Mouse (Mus musculus) embryonic facial prominence, embryonic 14.5 days (tissue): ENCODE data around the gene Rab38. TPM values are rescaled to one million over a fixed set of nuclear protein-coding genes. Genes with fewer than 3 reads are reported as not detected.

Experiments
- ATAC-seq: fragments of 200-750 bp; cut with Nextera tagmentation; 2 replicates; pipeline ENCODE4 v1.8.0; 2017; ENCODE audit warnings: low read depth, moderate number of reproducible peaks, moderate TSS enrichment
- DNase-seq: peaks from one replicate; pipeline ENCODE4 v3.0.0-alpha.2; 2015; ENCODE audit warnings: low spot score
- H3K27ac ChIP-seq: fragments of 300-500 bp; sonication (generic); replicated peaks from 2 replicates; pipeline ENCODE4 v1.5.1; 2014; ENCODE audit warnings: low read depth, mild to moderate bottlenecking, low read length, moderate library complexity
- H3K27me3 ChIP-seq: fragments of 300-500 bp; sonication (generic); replicated peaks from 2 replicates; pipeline ENCODE4 v1.6.1; 2014; ENCODE audit warnings: low read length; ENCODE audit not compliant: control insufficient read depth, insufficient read depth
- H3K36me3 ChIP-seq: fragments of 300-500 bp; sonication (generic); 2 replicates; pipeline ENCODE4 v1.6.1; 2014; ENCODE audit warnings: low read length, mixed read lengths; ENCODE audit not compliant: control insufficient read depth, insufficient read depth
- H3K4me1 ChIP-seq: fragments of 300-500 bp; sonication (generic); 2 replicates; pipeline ENCODE4 v1.6.1; 2014; ENCODE audit warnings: antibody characterized with exemption, low read length; ENCODE audit not compliant: control insufficient read depth, insufficient read depth
- H3K4me2 ChIP-seq: fragments of 300-500 bp; sonication (generic); 2 replicates; pipeline ENCODE4 v1.6.1; 2014; ENCODE audit warnings: low read depth, mild to moderate bottlenecking, low read length, moderate library complexity, mixed read lengths
- H3K4me3 ChIP-seq: fragments of 300-500 bp; sonication (generic); 2 replicates; pipeline ENCODE4 v1.5.1; 2014; ENCODE audit warnings: low read depth, mild to moderate bottlenecking, low read length
- H3K9ac ChIP-seq: fragments of 300-500 bp; sonication (generic); 2 replicates; pipeline ENCODE4 v1.6.1; 2014; ENCODE audit warnings: low read depth, mild to moderate bottlenecking, low read length, moderate library complexity, mixed read lengths
- H3K9me3 ChIP-seq: fragments of 300-500 bp; sonication (generic); 2 replicates; pipeline ENCODE4 v1.6.1; 2016; ENCODE audit warnings: low read length; ENCODE audit not compliant: control insufficient read depth
- WGBS: fragments of 180-500 bp; shearing (Covaris S2); extraction: QIAGEN DNeasy Blood & Tissue Kit; methylation state at CpG from one replicate; pipeline ENCODE4 v1.1.7; 2014; 5-methylcytosine and 5-hydroxymethylcytosine counted together
- polyA plus RNA-seq: library from polyadenylated mRNA; unstranded; fragments of >200 nt; fragmentation: Nextera tagmentation; extraction: Ambion mirVana; gene quantifications from 2 replicates; pipeline ENCODE4 v1.2.1, GENCODE M21; 2014

The Rab38 gene
- polyA plus RNA-seq: 23.2 and 24.9 TPM in 2 replicates

DNA sequence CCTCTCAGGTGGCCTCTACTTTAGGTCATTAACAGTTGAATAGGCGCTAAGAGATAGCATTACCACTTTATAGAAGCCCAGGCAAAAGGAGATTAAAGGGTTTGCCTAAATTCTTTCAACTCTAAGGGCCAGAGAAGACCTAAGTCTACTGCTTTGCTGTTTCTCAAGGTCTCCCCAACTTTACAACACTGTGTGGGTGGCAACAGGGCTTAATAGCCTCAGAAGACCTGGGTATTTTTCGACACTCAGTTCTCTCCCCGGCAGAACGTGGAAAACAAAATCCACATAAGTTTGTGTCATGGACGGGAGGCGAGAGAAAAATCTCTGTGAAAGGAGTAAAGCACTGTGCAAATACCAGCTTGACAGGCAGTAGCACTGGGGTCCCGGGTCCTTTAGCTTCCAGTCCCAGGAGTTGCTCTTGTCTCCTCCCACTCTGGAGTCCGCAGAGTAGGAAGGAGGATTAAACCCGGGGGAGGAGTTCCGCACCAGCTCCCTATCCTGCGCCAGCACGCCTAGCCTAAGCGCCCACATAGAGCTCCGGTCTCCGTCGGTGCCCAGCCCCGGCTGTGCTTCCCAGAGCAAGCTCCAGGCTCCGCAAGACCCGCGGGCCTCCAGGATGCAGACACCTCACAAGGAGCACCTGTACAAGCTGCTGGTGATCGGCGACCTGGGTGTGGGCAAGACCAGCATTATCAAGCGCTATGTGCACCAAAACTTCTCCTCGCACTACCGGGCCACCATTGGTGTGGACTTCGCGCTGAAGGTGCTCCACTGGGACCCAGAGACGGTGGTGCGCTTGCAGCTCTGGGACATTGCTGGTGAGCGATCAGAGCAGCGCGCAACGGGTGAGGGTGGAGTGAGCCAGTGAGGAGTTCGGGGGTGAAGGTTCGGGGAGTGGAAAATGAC, at the start of gene Rab38:
Rab38 (plus strand) TSS at position 488 of the 906 bp plus-strand sequence.
- no peaks in the 10 kb centered on the region for H3K27me3 ChIP-seq

DNA sequence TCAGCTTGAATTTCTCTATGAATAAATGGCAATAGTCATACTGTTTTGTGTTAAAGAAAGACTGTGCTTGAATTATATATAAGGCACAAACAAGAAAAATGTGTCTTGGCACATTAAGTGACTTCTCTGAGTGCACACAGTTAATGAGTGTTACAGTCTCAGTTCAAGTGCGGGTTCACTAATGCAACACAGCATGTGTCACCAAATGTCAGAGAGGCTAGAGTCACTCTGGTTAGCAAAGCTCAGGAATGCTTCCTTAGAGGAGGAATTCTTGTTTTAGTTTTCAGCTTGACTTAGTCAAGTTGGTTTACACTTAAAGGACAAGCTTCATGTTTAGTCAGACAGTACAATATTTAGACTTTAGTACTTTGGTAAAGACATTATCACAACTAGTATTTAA, 35.5 kb upstream of the Rab38 start:
- Histone ChIP-seq H3K9me3 (no peaks in the 10 kb centered on the region), H3K27ac (no peak overlapping the region), H3K36me3 (no peaks in the 10 kb centered on the region), H3K4me3 (no peak overlapping the region), H3K9ac (no peak overlapping the region), H3K4me2 (no peak overlapping the region), H3K27me3 (no peaks in the 10 kb centered on the region), H3K4me1 (no peaks in the 10 kb centered on the region)
- no peak for ATAC-seq
- peak; percentile 42 for DNase-seq
- 68% methylated on average over 1 of the region's 1 CpGs for WGBS

More for the DNA sequence above, at the start of gene Rab38:
- Histone ChIP-seq H3K9ac (peak within 1 kb of the TSS; percentile 66), H3K4me1 (no peaks in the 10 kb centered on the region), H3K4me2 (peak within 1 kb of the TSS; percentile 89), H3K36me3 (no peaks in the 10 kb centered on the region), H3K27ac (no peak within 1 kb of the TSS), H3K4me3 (peak within 1 kb of the TSS; percentile 60), H3K9me3 (no peaks in the 10 kb centered on the region)
- ATAC-seq (peak; percentile 97), DNase-seq (peak; percentile 92)
- 1% methylated on average over 28 of the region's 35 CpGs for WGBS

DNA sequence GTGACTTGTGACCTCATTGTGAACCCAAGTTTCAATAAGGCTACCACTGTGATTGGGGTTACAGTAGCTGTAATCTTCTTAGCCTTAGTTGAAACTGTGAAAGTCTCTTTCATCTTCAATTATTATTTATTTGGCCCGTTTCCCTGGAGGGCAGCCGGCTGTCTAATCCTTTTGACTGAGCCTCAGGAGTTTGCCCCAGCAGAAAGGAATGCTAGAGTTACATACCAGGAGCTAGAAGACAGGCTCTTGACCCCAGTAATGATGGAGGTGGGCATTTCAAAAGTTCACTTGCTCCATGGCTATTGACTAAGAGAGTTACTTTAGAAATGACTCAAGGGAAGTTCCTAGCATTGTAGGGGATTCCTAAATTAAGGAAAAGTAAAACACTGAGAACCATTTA, 34.3 kb upstream of the Rab38 start:
- DNase-seq: peak; percentile 11
- WGBS: 33% methylated on average over 2 of the region's 2 CpGs
- Histone ChIP-seq H3K27me3 (no peaks in the 10 kb centered on the region), H3K4me1 (no peaks in the 10 kb centered on the region), H3K36me3 (no peaks in the 10 kb centered on the region), H3K9ac (no peak overlapping the region), H3K4me3 (no peak overlapping the region), H3K4me2 (no peak overlapping the region), H3K9me3 (no peaks in the 10 kb centered on the region), H3K27ac (no peak overlapping the region)
- no peak for ATAC-seq

DNA sequence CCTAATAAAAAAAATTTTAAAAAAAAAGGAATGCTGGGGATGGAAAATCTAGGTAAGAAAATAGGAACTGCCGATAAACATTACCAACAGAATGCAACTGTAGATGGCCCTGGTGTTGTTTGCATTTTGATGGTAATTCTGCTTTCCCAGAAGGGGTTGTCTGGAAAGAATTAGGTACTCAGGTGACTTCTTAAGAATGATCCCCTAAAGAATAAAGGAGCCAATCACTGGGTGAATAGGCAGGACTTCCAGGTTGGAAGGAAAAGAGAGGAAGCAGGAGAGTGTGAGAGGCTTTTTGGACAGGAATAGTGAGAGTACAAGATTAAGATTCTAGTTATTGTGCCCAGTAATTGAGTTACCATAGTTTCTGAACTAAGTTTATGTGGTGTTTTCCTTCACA, 24.8 kb upstream of the Rab38 start:
- H3K9ac ChIP-seq: no peak overlapping the region
- no peaks in the 10 kb centered on the region for H3K36me3 ChIP-seq
- H3K4me3 ChIP-seq: no peak overlapping the region
- peaks cover 7% of the 10 kb centered on the region; the same call in 1 of the 2 replicates for H3K9me3 ChIP-seq
- no peaks in the 10 kb centered on the region for H3K4me1 ChIP-seq
- no peak overlapping the region for H3K27ac ChIP-seq
- H3K27me3 ChIP-seq: no peaks in the 10 kb centered on the region
- WGBS: 98% methylated on average over 1 of the region's 1 CpGs
- DNase-seq (no peak), ATAC-seq (no peak)
- no peak overlapping the region for H3K4me2 ChIP-seq

DNA sequence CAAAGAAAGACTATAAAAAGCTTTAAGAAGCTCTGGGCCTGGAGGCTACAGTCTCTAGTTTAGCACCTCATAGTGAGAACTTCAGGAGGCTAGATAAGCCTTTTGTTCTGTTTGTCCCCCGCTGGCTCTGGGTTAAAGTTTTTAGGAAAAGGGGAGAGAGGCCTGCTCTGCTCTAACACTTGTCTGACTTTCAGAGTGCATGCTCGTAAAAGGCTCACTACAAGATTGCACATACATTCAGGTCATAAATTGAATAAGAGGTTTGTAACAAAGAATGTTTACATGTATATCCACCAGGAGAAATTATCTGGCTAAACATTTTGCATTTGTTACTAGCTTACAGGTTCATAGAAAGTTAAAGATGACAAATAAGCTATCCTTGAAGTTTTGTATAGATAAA, 23.6 kb upstream of the Rab38 start:
- ATAC-seq (no peak), DNase-seq (no peak)
- H3K36me3 ChIP-seq: no peaks in the 10 kb centered on the region
- peaks cover 7% of the 10 kb centered on the region; the same call in 1 of the 2 replicates for H3K9me3 ChIP-seq
- H3K4me2 ChIP-seq: no peak overlapping the region
- no peak overlapping the region for H3K9ac ChIP-seq
- H3K4me1 ChIP-seq: no peaks in the 10 kb centered on the region
- 79% methylated on average over 2 of the region's 2 CpGs for WGBS
- H3K27me3 ChIP-seq: no peaks in the 10 kb centered on the region
- H3K27ac ChIP-seq: no peak overlapping the region
- no peak overlapping the region for H3K4me3 ChIP-seq

DNA sequence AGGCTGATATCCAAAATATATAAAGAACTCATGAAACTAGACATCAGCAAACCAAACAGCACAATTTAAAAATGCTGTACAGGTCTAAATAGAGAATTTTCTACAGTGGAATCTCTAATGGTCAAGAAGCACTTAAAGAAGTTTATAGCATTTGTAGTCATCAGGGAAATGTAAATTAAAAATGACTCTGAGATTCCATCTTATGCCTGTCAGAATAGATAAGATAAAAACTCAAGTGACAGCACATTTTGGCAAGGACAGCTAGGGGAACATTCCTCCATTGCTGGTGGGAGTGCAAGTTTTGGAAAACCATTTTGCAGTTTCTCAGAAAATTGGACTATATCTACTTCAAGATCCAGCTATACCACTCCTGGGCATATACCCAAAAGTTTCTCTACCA, 8.3 kb upstream of the Rab38 start:
- H3K9me3 ChIP-seq: no peaks in the 10 kb centered on the region
- no peak overlapping the region for H3K27ac ChIP-seq
- no peaks in the 10 kb centered on the region for H3K4me1 ChIP-seq
- H3K9ac ChIP-seq: no peak overlapping the region
- DNase-seq (no peak), ATAC-seq (no peak)
- no peaks in the 10 kb centered on the region for H3K27me3 ChIP-seq
- H3K36me3 ChIP-seq: no peaks in the 10 kb centered on the region
- no peak overlapping the region for H3K4me3 ChIP-seq
- no peak overlapping the region for H3K4me2 ChIP-seq

DNA sequence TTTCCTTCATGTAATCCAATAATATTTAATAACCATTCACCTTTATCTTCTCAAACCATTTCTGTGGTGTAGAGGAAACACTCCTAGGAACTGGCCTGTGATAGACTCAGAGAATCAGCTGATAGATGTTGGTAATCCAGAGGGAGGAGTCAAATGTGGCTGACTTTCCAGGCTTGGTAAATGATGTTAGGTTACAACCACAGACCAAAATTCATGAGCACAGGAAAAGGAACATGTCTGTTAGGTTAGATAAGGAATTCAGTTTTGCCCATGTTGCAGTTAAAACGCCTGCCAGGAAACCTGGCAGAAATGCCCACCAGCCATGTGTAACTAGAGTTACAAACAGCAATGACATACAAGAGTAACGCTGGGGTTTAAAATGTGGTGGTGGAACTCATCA, 6.2 kb upstream of the Rab38 start:
- Histone ChIP-seq H3K9ac (no peak overlapping the region), H3K4me3 (no peak overlapping the region), H3K9me3 (no peaks in the 10 kb centered on the region), H3K36me3 (no peaks in the 10 kb centered on the region), H3K27ac (no peak overlapping the region), H3K4me1 (no peaks in the 10 kb centered on the region), H3K4me2 (no peak overlapping the region), H3K27me3 (no peaks in the 10 kb centered on the region)
- DNase-seq (no peak), ATAC-seq (no peak)
- 70% methylated on average over 2 of the region's 2 CpGs for WGBS

DNA sequence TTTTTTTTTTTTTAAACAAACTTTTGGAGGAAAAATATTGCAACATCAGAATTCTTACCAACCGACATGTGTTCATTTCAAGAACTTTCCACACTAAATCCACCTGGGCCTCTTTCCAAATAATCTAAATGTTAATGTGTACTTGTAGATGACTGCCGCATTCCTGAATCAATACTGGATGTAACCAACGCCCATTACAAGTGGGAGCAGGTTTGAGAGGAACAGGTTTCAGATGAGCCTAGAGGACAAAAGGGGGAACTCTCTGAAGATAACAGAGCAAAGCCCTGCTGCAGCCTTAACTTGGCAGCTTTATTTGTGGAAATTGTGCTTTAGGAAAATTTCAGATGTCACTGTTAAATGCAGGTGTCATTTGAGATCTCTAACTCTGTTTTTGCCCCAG, 4.3 kb upstream of the Rab38 start:
- DNase-seq: peak; percentile 88
- WGBS: 59% methylated on average over 3 of the region's 3 CpGs
- no peak overlapping the region for H3K27ac ChIP-seq

DNA sequence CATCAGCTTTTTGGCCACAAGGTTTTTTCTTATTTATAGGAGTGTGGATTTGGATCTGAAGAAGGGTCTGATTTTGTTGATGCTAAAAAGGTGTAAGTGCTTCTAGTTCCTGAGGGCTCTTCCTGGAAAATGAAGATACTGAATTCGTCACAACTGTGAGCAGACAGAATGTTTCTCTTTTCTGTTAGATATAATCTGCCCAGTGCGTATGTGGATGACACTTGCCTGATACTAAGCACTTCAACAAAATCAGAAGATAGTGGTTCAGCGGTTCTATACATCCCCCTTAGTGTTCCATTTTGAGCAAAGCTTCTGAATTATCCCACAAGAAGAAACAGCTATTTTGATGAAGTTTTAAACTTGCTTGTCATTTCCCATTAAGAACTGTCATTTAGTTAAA, 2.6 kb upstream of the Rab38 start:
- H3K36me3 ChIP-seq: no peaks in the 10 kb centered on the region
- H3K4me1 ChIP-seq: no peaks in the 10 kb centered on the region
- H3K27me3 ChIP-seq: no peaks in the 10 kb centered on the region
- no peak overlapping the region for H3K9ac ChIP-seq
- ATAC-seq (no peak), DNase-seq (no peak)
- H3K9me3 ChIP-seq: no peaks in the 10 kb centered on the region
- no peak overlapping the region for H3K4me3 ChIP-seq
- WGBS: 86% methylated on average over 3 of the region's 3 CpGs
- H3K27ac ChIP-seq: no peak overlapping the region
- no peak overlapping the region for H3K4me2 ChIP-seq

More for the DNA sequence above, 4.3 kb upstream of the Rab38 start:
- Histone ChIP-seq H3K9ac (no peak overlapping the region), H3K4me3 (no peak overlapping the region), H3K4me2 (no peak overlapping the region), H3K9me3 (no peaks in the 10 kb centered on the region), H3K27me3 (no peaks in the 10 kb centered on the region), H3K36me3 (no peaks in the 10 kb centered on the region), H3K4me1 (no peaks in the 10 kb centered on the region)
- 0 out of 2 replicates have a peak, but pooled peaks have one; percentile 56 for ATAC-seq
